Mouse (Mus musculus) MEL (cell line): ENCODE results near the gene Ces1d. TPM values are rescaled to one million over a fixed set of nuclear protein-coding genes. Genes with fewer than 3 reads are reported as not detected.

Experiments
- DNase-seq: peaks from one replicate; pipeline ENCODE4 v3.0.0; 2011; ENCODE audit warnings: low read depth, low spot score
- H3K27ac ChIP-seq: 2 replicates; pipeline ENCODE4 v1.5.1; 2012; ENCODE audit warnings: low read depth, mild to moderate bottlenecking, control low read depth, low read length, moderate library complexity; ENCODE audit not compliant: control insufficient read depth
- H3K27me3 ChIP-seq, 2 experiments: fragments of 150-350 bp in 1 of 2; sonication (generic) in 1 of 2; 2 replicates each; pipeline ENCODE4 v1.6.1; 2012; ENCODE audit warnings: low read length in 2 of 2, mild to moderate bottlenecking in 2 of 2, improper control_type of control experiment in 1 of 2, moderate library complexity in 1 of 2; ENCODE audit not compliant: insufficient read depth in 2 of 2, control insufficient read depth in 1 of 2
- H3K36me3 ChIP-seq, 2 experiments: 2 replicates each; pipeline ENCODE4 v1.6.1; 2012 to 2014; ENCODE audit warnings: low read length in 2 of 2, improper control_type of control experiment in 1 of 2, inconsistent platforms in 1 of 2, mild to moderate bottlenecking in 1 of 2; ENCODE audit not compliant: insufficient read depth in 2 of 2, control insufficient read depth in 1 of 2
- H3K4me1 ChIP-seq, 2 experiments: fragments of 150-350 bp in 1 of 2; sonication (generic) in 1 of 2; 2 replicates each; pipeline ENCODE4 v1.6.1; 2012; ENCODE audit warnings: low read length in 2 of 2, improper control_type of control experiment in 1 of 2, mild to moderate bottlenecking in 1 of 2; ENCODE audit not compliant: insufficient read depth in 2 of 2, control insufficient read depth in 1 of 2
- H3K4me3 ChIP-seq, 2 experiments: fragments of 150-350 bp in 1 of 2; sonication (generic) in 1 of 2; 2 replicates each; pipeline ENCODE4 v1.5.1; 2012; ENCODE audit warnings: low read depth in 2 of 2, low read length in 2 of 2, mild to moderate bottlenecking in 2 of 2, moderate library complexity in 2 of 2, control low read depth in 1 of 2, improper control_type of control experiment in 1 of 2; ENCODE audit not compliant: control insufficient read depth in 1 of 2, insufficient read depth in 1 of 2
- H3K79me2 ChIP-seq: 2 replicates; pipeline ENCODE4 v1.6.1; 2012; ENCODE audit warnings: mild to moderate bottlenecking, low read length, moderate library complexity; ENCODE audit not compliant: control insufficient read depth, poor library complexity, insufficient read depth
- H3K9ac ChIP-seq: 2 replicates; pipeline ENCODE4 v1.6.1; 2012; ENCODE audit warnings: low read depth, mild to moderate bottlenecking, control low read depth, low read length, moderate library complexity; ENCODE audit not compliant: control insufficient read depth, poor library complexity, severe bottlenecking
- H3K9me3 ChIP-seq: fragments of 150-350 bp; sonication (generic); replicated peaks from 2 replicates; pipeline ENCODE4 v1.6.1; 2012; ENCODE audit warnings: mild to moderate bottlenecking, low read length, improper control_type of control experiment, moderate library complexity; ENCODE audit not compliant: insufficient read depth
- BHLHE40 ChIP-seq: IDR thresholded peaks from 2 replicates; pipeline ENCODE4 v1.6.1; 2012; ENCODE audit warnings: low read depth, mild to moderate bottlenecking, inconsistent platforms, low read length, improper control_type of control experiment, borderline replicate concordance
- CHD1 ChIP-seq: IDR thresholded peaks from 2 replicates; pipeline ENCODE4 v1.6.1; 2012; ENCODE audit warnings: low read depth, mild to moderate bottlenecking, inconsistent platforms, low read length, improper control_type of control experiment
- CHD2 ChIP-seq: IDR thresholded peaks from 2 replicates; pipeline ENCODE4 v1.6.1; 2011; ENCODE audit warnings: low read length, improper control_type of control experiment
- E2F4 ChIP-seq: IDR thresholded peaks from 2 replicates; pipeline ENCODE4 v1.6.1; 2011; ENCODE audit warnings: low read depth, low read length, improper control_type of control experiment, borderline replicate concordance
- GABPA ChIP-seq: IDR thresholded peaks from 2 replicates; pipeline ENCODE4 v1.6.1; 2012; ENCODE audit warnings: low read depth, mild to moderate bottlenecking, inconsistent platforms, low read length, improper control_type of control experiment, moderate library complexity
- GATA1 ChIP-seq: IDR thresholded peaks from 2 replicates; pipeline ENCODE4 v1.6.1; 2011; ENCODE audit warnings: low read depth, low read length, improper control_type of control experiment
- HCFC1 ChIP-seq: IDR thresholded peaks from 2 replicates; pipeline ENCODE4 v1.6.1; 2012; ENCODE audit warnings: low read depth, mild to moderate bottlenecking, inconsistent platforms, low read length, improper control_type of control experiment, moderate library complexity
- JUND ChIP-seq: IDR thresholded peaks from 2 replicates; pipeline ENCODE4 v1.6.1; 2011; ENCODE audit warnings: low read depth, mild to moderate bottlenecking, improper control_type of control experiment, low read length
- KAT2A ChIP-seq: conservative IDR thresholded peaks from 2 replicates; pipeline ENCODE4 v1.6.1; 2012; ENCODE audit warnings: low read depth, low read length, improper control_type of control experiment, inconsistent platforms
- MAX ChIP-seq: IDR thresholded peaks from 2 replicates; pipeline ENCODE4 v1.6.1; 2011; ENCODE audit warnings: low read length, improper control_type of control experiment
- MEF2A ChIP-seq: IDR thresholded peaks from 2 replicates; pipeline ENCODE4 v1.6.1; 2014; ENCODE audit warnings: low read depth, mild to moderate bottlenecking, inconsistent platforms, low read length, improper control_type of control experiment; ENCODE audit not compliant: poor library complexity, insufficient replicate concordance, severe bottlenecking; ENCODE audit errors: extremely low read depth
- MXI1 ChIP-seq: IDR thresholded peaks from 2 replicates; pipeline ENCODE4 v1.6.1; 2011; ENCODE audit warnings: mild to moderate bottlenecking, low read depth, low read length, improper control_type of control experiment
- MYB ChIP-seq: IDR thresholded peaks from 2 replicates; pipeline ENCODE4 v1.6.1; 2011; ENCODE audit warnings: mild to moderate bottlenecking, low read depth, low read length, improper control_type of control experiment
- MYC ChIP-seq: IDR thresholded peaks from 2 replicates; pipeline ENCODE4 v1.6.1; 2011; ENCODE audit warnings: low read depth, mild to moderate bottlenecking, low read length, improper control_type of control experiment, moderate library complexity
- NELFE ChIP-seq: IDR thresholded peaks from 2 replicates; pipeline ENCODE4 v1.6.1; 2011; ENCODE audit warnings: low read depth, low read length, improper control_type of control experiment
- NRF1 ChIP-seq: IDR thresholded peaks from 2 replicates; pipeline ENCODE4 v1.6.1; 2014; ENCODE audit warnings: low read depth, mild to moderate bottlenecking, inconsistent platforms, low read length, improper control_type of control experiment, moderate library complexity; ENCODE audit not compliant: poor library complexity, insufficient read depth, severe bottlenecking
- POLR2A ChIP-seq, 2 experiments: IDR thresholded peaks; 2 replicates each; pipeline ENCODE4 v1.6.1; 2011 to 2012; ENCODE audit warnings: low read length in 2 of 2, mild to moderate bottlenecking in 2 of 2, control low read depth in 1 of 2, improper control_type of control experiment in 1 of 2, low read depth in 1 of 2, moderate library complexity in 1 of 2; ENCODE audit not compliant: control insufficient read depth in 1 of 2, insufficient read depth in 1 of 2, poor library complexity in 1 of 2
- POLR2AphosphoS5 ChIP-seq: IDR thresholded peaks from 2 replicates; pipeline ENCODE4 v1.6.1; 2012; ENCODE audit warnings: low read depth, borderline replicate concordance, mild to moderate bottlenecking, inconsistent platforms, low read length, moderate library complexity, mixed read lengths
- RAD21 ChIP-seq: IDR thresholded peaks from 2 replicates; pipeline ENCODE4 v1.6.1; 2011; ENCODE audit warnings: mild to moderate bottlenecking, low read depth, low read length, improper control_type of control experiment
- RCOR1 ChIP-seq: IDR thresholded peaks from 2 replicates; pipeline ENCODE4 v1.6.1; 2012; ENCODE audit warnings: low read depth, mild to moderate bottlenecking, inconsistent platforms, low read length, improper control_type of control experiment
- SIN3A ChIP-seq: IDR thresholded peaks from 2 replicates; pipeline ENCODE4 v1.6.1; 2012; ENCODE audit warnings: low read length, improper control_type of control experiment, inconsistent platforms
- SMC3 ChIP-seq: IDR thresholded peaks from 2 replicates; pipeline ENCODE4 v1.6.1; 2011; ENCODE audit warnings: low read depth, low read length, improper control_type of control experiment
- TAL1 ChIP-seq: IDR thresholded peaks from 2 replicates; pipeline ENCODE4 v1.6.1; 2012; ENCODE audit warnings: mild to moderate bottlenecking, inconsistent platforms, low read length, moderate library complexity, mixed read lengths
- TBP ChIP-seq: IDR thresholded peaks from 2 replicates; pipeline ENCODE4 v1.8.0; 2011; ENCODE audit warnings: low read depth, low read length, improper control_type of control experiment
- TCF12 ChIP-seq: IDR thresholded peaks from 2 replicates; pipeline ENCODE4 v1.6.1; 2014; ENCODE audit warnings: low read depth, mild to moderate bottlenecking, inconsistent platforms, low read length, improper control_type of control experiment, moderate library complexity
- UBTF ChIP-seq: IDR thresholded peaks from 2 replicates; pipeline ENCODE4 v1.6.1; 2012; ENCODE audit warnings: low read depth, mild to moderate bottlenecking, inconsistent platforms, low read length, improper control_type of control experiment, moderate library complexity, borderline replicate concordance; ENCODE audit not compliant: insufficient read depth
- USF1 ChIP-seq: IDR thresholded peaks from 2 replicates; pipeline ENCODE4 v1.6.1; 2014; ENCODE audit warnings: low read depth, mild to moderate bottlenecking, inconsistent platforms, low read length, improper control_type of control experiment, moderate library complexity
- ZMIZ1 ChIP-seq: IDR thresholded peaks from 2 replicates; pipeline ENCODE4 v1.6.1; 2012; ENCODE audit warnings: low read depth, mild to moderate bottlenecking, inconsistent platforms, low read length, improper control_type of control experiment, moderate library complexity
- polyA plus RNA-seq, 2 experiments: library from polyadenylated mRNA; stranded (reverse) in 1 of 2; unstranded in 1 of 2; fragments of >175 nt in 1 of 2; fragments of >200 nt in 1 of 2; gene quantifications; 2 replicates each; pipeline versions ENCODE4 v1.2.1 to v1.2.4; 2012; ENCODE audit warnings: low replicate concordance in 2 of 2, low read depth in 1 of 2; ENCODE audit not compliant: insufficient read length in 2 of 2, insufficient read depth in 1 of 2, missing spikeins in 1 of 2
- total RNA-seq: library from RNA; depleted of rRNA; stranded (reverse); fragments of 300-350 nt; gene quantifications from 2 replicates; pipeline ENCODE4 v1.2.3, GENCODE M21; 2012

Gene Ces1d
- total and polyA plus RNA-seq, 3 experiments = not detected

- TF ChIP-seq JUND (no peak), MYC (no peak), GABPA (no peak), MEF2A (no peak), SMC3 (no peak), NRF1 (no peak), MXI1 (no peak), BHLHE40 (no peak), GATA1 (no peak), USF1 (no peak), HCFC1 (no peak), MAX (no peak), CHD1 (no peak), ZMIZ1 (no peak), TAL1 (no peak), POLR2AphosphoS5 (no peak), E2F4 (no peak), UBTF (no peak)
- no peak overlapping the region for H3K27ac ChIP-seq
- no peaks in the 10 kb centered on the region for H3K36me3 ChIP-seq
- H3K9ac ChIP-seq = no peak overlapping the region
- no peaks in the 10 kb centered on the region for H3K4me1 ChIP-seq
- no peak for DNase-seq
- no peaks in the 10 kb centered on the region for H3K9me3 ChIP-seq
- H3K79me2 ChIP-seq = no peaks in the 10 kb centered on the region
- H3K27me3 ChIP-seq = no peaks in the 10 kb centered on the region
- no peak overlapping the region for H3K4me3 ChIP-seq
Observed at GRCm38 (mm10) chr8:93239884-93240283, 42.2 kb upstream of the Ces1d start.

GRCm38 (mm10) chr8:93235681-93236080 lies 38.0 kb upstream of the Ces1d start:
- no peaks in the 10 kb centered on the region for H3K4me1 ChIP-seq
- no peak overlapping the region for H3K27ac ChIP-seq
- H3K36me3 ChIP-seq = no peaks in the 10 kb centered on the region
- TF ChIP-seq KAT2A (no peak), SIN3A (no peak), POLR2A (IDR thresholded peaks at IDR 0.05; ENCODE audit: control insufficient read depth in 1 of 2, insufficient read depth in 1 of 2, low read depth in 1 of 2, low read length in 2 of 2, poor library complexity in 1 of 2) (no peak), RAD21 (no peak), NELFE (no peak), MYB (no peak), POLR2AphosphoS5 (no peak), TBP (no peak), TCF12 (no peak), CHD2 (no peak), GABPA (no peak), ZMIZ1 (no peak), RCOR1 (no peak), CHD1 (no peak)
- no peak for DNase-seq
- H3K9ac ChIP-seq = no peak overlapping the region
- no peak overlapping the region for H3K4me3 ChIP-seq
- no peaks in the 10 kb centered on the region for H3K9me3 ChIP-seq
- H3K79me2 ChIP-seq = no peaks in the 10 kb centered on the region
- no peaks in the 10 kb centered on the region for H3K27me3 ChIP-seq
